Mouse (Mus musculus) neutrophil, adult 83 days (primary cell): Measurements from ENCODE around the gene Eif2ak1. TPM values are rescaled to one million over a fixed set of nuclear protein-coding genes. Genes with fewer than 3 reads are reported as not detected.

Experiments used
- total RNA-seq, 2 experiments: library from RNA; stranded (reverse); gene quantifications; one replicate each; pipeline ENCODE4 v1.2.4; 2023

Gene Eif2ak1
- 10 to 100 TPM; 44.4 to 47.5 TPM for total RNA-seq

DNA sequence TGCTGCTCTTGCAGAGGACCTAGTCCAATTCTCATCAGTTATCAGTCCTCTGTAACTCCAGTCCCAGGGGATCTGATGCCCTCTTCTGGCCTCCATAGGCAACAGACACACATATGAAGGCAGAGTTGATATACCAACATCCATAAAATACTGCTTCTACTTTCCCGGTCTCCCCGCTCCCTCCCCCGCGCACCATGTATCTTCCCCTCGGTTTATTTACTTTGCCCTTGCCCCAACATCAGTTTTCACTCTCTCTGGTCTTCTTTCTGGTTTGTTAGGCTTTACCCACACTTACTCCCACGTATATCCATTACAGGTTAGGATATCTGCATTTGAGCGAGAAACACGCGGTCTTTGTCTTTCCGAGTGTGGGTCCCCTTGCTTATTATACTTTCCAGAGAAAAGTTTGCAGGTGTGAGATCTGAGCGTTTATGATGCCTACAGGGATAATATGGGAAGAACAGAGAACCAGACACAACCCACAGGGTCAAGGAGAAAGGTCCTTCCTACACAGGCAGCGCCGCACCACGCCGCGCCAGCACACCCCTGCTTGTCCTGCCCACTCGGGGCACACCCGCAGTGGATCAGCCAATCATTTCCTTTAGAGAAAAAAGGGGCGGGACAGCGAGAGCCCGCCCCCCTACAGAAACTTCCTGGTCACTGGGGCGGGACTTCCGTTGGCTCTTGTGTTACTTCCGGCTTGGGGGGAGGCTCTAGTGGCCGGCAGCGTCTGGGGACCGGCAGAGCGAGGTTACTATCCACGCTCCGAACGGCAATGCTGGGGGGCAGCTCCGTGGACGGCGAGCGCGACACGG lies at the start of gene Eif2ak1:
Eif2ak1 (plus strand) TSS at position 673 of the 815 bp plus-strand sequence.

DNA sequence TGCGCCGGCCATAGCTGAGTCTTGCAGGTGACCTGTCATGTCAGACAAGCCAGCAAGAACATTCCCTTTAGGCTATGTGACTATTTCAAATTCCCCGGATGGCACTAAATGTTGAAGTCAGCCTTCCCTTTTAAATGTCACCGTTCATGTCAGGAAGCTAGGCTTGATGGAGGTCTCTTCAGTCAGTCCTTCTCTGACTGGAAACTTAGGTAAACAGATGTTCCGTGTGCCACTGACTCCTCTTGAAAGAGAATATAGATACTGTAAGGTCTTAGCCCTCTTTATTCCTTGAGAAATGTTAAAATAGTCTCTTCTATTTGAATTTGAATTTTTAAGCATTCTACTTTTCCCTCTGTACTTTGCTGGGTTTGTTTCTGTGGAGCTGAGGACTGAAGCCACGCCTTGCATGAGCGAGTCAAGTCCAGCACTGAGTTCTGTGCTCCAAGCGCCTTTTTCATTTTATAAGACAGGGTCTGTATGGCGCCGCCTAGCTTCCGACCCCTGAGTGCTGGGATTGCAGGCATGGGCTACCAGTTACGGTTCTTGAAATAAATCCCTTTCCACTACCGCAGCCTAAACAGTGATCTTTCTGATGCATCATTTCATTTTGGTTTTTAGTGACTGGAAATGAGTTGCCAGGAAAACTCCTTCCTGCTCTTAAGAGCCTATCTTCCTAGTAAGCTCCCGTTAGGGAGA lies 80.2 kb downstream of the Eif2ak1 start, which contains the start of gene Ankrd61:
Ankrd61 (minus strand) TSS at position 51 of the 696 bp plus-strand sequence.

GRCm38 (mm10) chr5:143909417-143910400 lies 92.1 kb downstream of the Eif2ak1 start, which contains the start of the genes Aimp2 and Pms2:
Aimp2 (minus strand) TSS chr5:143909847.
Pms2 (plus strand) TSS chr5:143909964.

GRCm38 (mm10) chr5:143927875-143928274 lies 110.3 kb downstream of the Eif2ak1 start, which contains the start of gene Gm42421:
Gm42421 (plus strand) TSS chr5:143928175.

GRCm38 (mm10) chr5:143932831-143933230 lies 115.2 kb downstream of the Eif2ak1 start, which contains the start of gene Rsph10b:
Rsph10b (plus strand) TSS chr5:143933035.

Other genes starting within 250 kb of the Eif2ak1 start
- gene Cyth3, start 195.3 kb upstream of the Eif2ak1 start, total RNA-seq = 10 to 100 TPM; 15.4 to 16.4 TPM
- 10 to 100 TPM; 11.5 to 15.5 TPM for gene Usp42, start 85.5 kb upstream of the Eif2ak1 start, total RNA-seq
- not detected for gene Ankrd61, start 79.9 kb downstream of the Eif2ak1 start, total RNA-seq
- 10 to 100 TPM in 1 of 2 experiments, 1 to 10 TPM in 1; 9.5 to 11.9 TPM for gene Aimp2, start 92.1 kb downstream of the Eif2ak1 start, total RNA-seq
- gene Pms2, start 92.2 kb downstream of the Eif2ak1 start, total RNA-seq = 10 to 100 TPM; 10.2 to 12.2 TPM
- not detected for gene Gm42421, start 110.4 kb downstream of the Eif2ak1 start, total RNA-seq
- gene Rsph10b, start 115.2 kb downstream of the Eif2ak1 start, total RNA-seq = under 1 TPM in 1 of 2 experiments, not detected in 1; 0.22 TPM
- gene Ccz1, start 197.1 kb downstream of the Eif2ak1 start, total RNA-seq = 10 to 100 TPM; 48.8 to 49.8 TPM
- gene Ocm, start 208.9 kb downstream of the Eif2ak1 start, total RNA-seq = not detected